Mouse (Mus musculus) natural killer cell, adult 2 months (primary cell): ENCODE results near the gene Npas3.

Experiments used
- DNase-seq, 2 experiments: peaks; one replicate each; pipeline ENCODE4 v3.0.0; 2022; ENCODE audit warnings: low spot score in 2 of 2

The Npas3 gene

GRCm38 (mm10) chr12:53410647-53411046 is 162.2 kb downstream of the Npas3 start:
- DNase-seq: no peak

- no peak for DNase-seq
These were observed 167.6 kb downstream of the Npas3 start for GRCm38 (mm10) chr12:53416096-53416495.

GRCm38 (mm10) chr12:53421701-53422100 is 173.2 kb downstream of the Npas3 start:
- DNase-seq: no peak

GRCm38 (mm10) chr12:53423631-53424030 is 175.2 kb downstream of the Npas3 start:
- no peak for DNase-seq

- no peak for DNase-seq
These were observed 177.5 kb downstream of the Npas3 start for GRCm38 (mm10) chr12:53426006-53426405.

- DNase-seq: no peak
These were observed 178.7 kb downstream of the Npas3 start for GRCm38 (mm10) chr12:53427153-53427552.

- no peak for DNase-seq
These were observed 193.6 kb downstream of the Npas3 start for GRCm38 (mm10) chr12:53442029-53442428.

- DNase-seq: no peak
These were observed 199.0 kb downstream of the Npas3 start for GRCm38 (mm10) chr12:53447469-53447868.

GRCm38 (mm10) chr12:53448040-53448439 is 199.6 kb downstream of the Npas3 start:
- no peak for DNase-seq

- no peak for DNase-seq
These were observed 219.1 kb downstream of the Npas3 start for GRCm38 (mm10) chr12:53467549-53467948.

GRCm38 (mm10) chr12:53474486-53474885 is 226.0 kb downstream of the Npas3 start:
- no peak for DNase-seq

GRCm38 (mm10) chr12:53484924-53485323 is 236.4 kb downstream of the Npas3 start:
- DNase-seq: no peak

GRCm38 (mm10) chr12:53496386-53496785 is 247.9 kb downstream of the Npas3 start:
- no peak for DNase-seq

- no peak for DNase-seq
These were observed 266.4 kb downstream of the Npas3 start for GRCm38 (mm10) chr12:53514885-53515284.

GRCm38 (mm10) chr12:53519556-53519955 is 271.1 kb downstream of the Npas3 start:
- no peak for DNase-seq

- DNase-seq: no peak
These were observed 274.2 kb downstream of the Npas3 start for GRCm38 (mm10) chr12:53522631-53523030.

- DNase-seq: no peak
These were observed 278.6 kb downstream of the Npas3 start for GRCm38 (mm10) chr12:53527046-53527445.

GRCm38 (mm10) chr12:53529345-53529744 is 280.9 kb downstream of the Npas3 start:
- no peak for DNase-seq

- no peak for DNase-seq
These were observed 288.3 kb downstream of the Npas3 start for GRCm38 (mm10) chr12:53536816-53537215.

- DNase-seq: no peak
These were observed 307.9 kb downstream of the Npas3 start for GRCm38 (mm10) chr12:53556359-53556758.

GRCm38 (mm10) chr12:53558259-53558658 is 309.8 kb downstream of the Npas3 start:
- no peak for DNase-seq

- DNase-seq: no peak
These were observed 318.4 kb downstream of the Npas3 start for GRCm38 (mm10) chr12:53566712-53567387.

- no peak for DNase-seq
These were observed 332.7 kb downstream of the Npas3 start for GRCm38 (mm10) chr12:53581181-53581580.

- DNase-seq: no peak
These were observed 338.8 kb downstream of the Npas3 start for GRCm38 (mm10) chr12:53587249-53587648.
